Mouse (Mus musculus): Measurements from ENCODE around the gene Celf2. TPM values are rescaled to one million over a fixed set of nuclear protein-coding genes. Genes with fewer than 3 reads are reported as not detected.

Gene Celf2
- polyA plus RNA-seq, 1 experiment from 2014 or later: 52.0 TPM

DNA sequence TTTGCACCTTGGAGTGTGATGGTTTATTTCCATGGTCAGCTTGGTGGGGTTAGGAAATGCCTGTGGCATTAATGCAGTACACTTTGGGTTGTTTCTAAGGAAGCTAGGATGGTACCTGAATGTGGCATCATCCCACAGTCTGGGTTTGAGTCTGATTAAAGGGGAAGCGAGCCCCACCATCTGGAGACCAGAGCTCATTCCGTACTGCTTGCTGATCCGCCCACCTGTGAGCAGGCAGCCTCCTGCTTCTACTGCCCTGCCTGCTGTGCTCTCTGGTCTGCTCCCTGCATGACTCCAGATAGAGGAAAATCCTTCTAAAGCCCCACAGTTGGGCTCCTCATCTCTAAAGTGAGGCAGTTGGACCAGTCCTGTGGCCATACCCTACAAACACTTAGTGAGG is 1002.3 kb downstream of the Celf2 start:
- Histone ChIP-seq H3K4me1 (replicated peaks) (no peaks in the 10 kb centered on the region), H3K9me3 (no peaks in the 10 kb centered on the region), H3K9ac (no peak overlapping the region), H3K4me2 (replicated peaks) (no peak overlapping the region), H3K36me3 (no peaks in the 10 kb centered on the region), H3K27me3 (replicated peaks) (no peaks in the 10 kb centered on the region), H3K4me3 (replicated peaks) (no peak overlapping the region), H3K27ac (no peak overlapping the region)
- ATAC-seq: no peak
- WGBS: 68% methylated on average over 3 of the region's 3 CpGs

DNA sequence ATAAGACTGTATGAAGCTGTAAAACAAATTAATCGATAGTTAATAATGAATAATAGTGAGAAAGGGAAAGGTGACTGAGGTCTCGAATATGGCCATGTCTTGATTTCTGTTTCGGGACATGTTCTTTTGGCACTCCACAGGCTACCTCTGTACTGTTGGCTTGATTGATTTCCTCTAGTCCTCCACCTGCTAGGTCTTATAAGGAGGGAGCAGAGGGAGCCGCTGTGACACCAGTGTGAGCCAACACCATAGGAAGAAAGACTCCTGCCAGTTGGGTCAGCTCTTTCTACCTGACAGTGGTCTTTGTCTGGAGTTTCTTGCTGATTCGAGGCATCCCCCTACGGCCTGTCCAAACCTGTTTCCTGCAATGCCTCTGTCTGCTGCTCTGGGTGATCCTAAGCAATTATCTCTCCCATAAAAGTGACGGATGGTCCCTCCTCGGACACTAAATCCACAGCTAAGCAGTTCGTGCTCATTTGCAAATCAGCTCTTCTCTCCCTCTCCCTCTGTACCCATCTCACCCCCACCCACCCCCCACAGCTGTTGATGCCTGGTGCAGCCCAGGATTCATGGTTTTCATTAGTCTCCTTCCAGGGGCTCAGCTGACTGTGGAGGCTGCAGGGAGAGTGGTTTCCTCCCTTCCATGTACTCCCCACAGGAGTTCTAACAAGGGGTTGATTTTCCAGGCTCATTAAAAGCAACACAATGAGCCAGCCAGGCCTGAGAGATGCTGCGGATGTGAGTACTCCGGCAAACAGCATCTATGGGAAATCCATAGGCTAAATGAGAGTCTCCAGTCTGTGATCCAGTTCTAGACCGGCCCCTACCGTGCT is 1003.2 kb downstream of the Celf2 start:
- 57% methylated on average over 13 of the region's 13 CpGs for WGBS
- Histone ChIP-seq H3K27ac (no peak overlapping the region), H3K27me3 (replicated peaks) (no peaks in the 10 kb centered on the region), H3K36me3 (no peaks in the 10 kb centered on the region), H3K4me2 (replicated peaks) (no peak overlapping the region), H3K9me3 (no peaks in the 10 kb centered on the region), H3K4me3 (replicated peaks) (no peak overlapping the region), H3K4me1 (replicated peaks) (no peaks in the 10 kb centered on the region), H3K9ac (no peak overlapping the region)
- no peak for ATAC-seq

DNA sequence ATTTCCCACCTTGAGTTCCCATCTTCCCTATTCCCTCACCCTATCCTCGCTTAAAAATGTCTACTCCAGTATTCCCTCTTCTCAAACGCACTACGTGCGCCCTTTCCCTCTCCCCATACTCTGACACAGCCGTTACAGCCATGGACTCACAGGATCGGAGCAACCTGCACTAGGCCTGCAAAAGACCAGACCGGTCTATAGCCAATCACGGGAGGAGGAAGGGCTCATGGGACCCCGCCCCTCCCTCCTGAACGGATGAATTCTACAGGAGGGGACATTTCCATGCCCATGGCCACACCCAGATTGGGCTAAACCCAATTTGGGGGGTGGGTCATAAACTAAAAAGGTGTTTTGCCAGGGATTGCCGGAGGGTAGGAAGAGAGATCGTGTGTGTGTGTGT is 1003.8 kb downstream of the Celf2 start:
- Histone ChIP-seq H3K4me2 (replicated peaks) (no peak overlapping the region), H3K36me3 (no peaks in the 10 kb centered on the region), H3K4me1 (replicated peaks) (no peaks in the 10 kb centered on the region), H3K27me3 (replicated peaks) (no peaks in the 10 kb centered on the region), H3K9me3 (no peaks in the 10 kb centered on the region), H3K4me3 (replicated peaks) (no peak overlapping the region), H3K27ac (no peak overlapping the region), H3K9ac (no peak overlapping the region)
- 82% methylated on average over 12 of the region's 12 CpGs for WGBS
- no peak for ATAC-seq

GRCm38 (mm10) chr2:6498101-6498500 is 1011.3 kb downstream of the Celf2 start:
- H3K4me2 ChIP-seq (replicated peaks): no peak overlapping the region
- H3K9me3 ChIP-seq: no peaks in the 10 kb centered on the region
- H3K4me3 ChIP-seq (replicated peaks): no peak overlapping the region
- H3K4me1 ChIP-seq (replicated peaks): no peaks in the 10 kb centered on the region
- H3K36me3 ChIP-seq: no peaks in the 10 kb centered on the region
- H3K27me3 ChIP-seq (replicated peaks): no peaks in the 10 kb centered on the region
- ATAC-seq: no peak
- H3K9ac ChIP-seq: no peak overlapping the region
- H3K27ac ChIP-seq: no peak overlapping the region
- 79% methylated on average over 12 of the region's 12 CpGs for WGBS

GRCm38 (mm10) chr2:6497636-6498035 is 1011.7 kb downstream of the Celf2 start:
- 47% methylated on average over 5 of the region's 5 CpGs for WGBS
- Histone ChIP-seq H3K9me3 (no peaks in the 10 kb centered on the region), H3K27ac (no peak overlapping the region), H3K4me3 (replicated peaks) (no peak overlapping the region), H3K27me3 (replicated peaks) (no peaks in the 10 kb centered on the region), H3K9ac (no peak overlapping the region), H3K36me3 (no peaks in the 10 kb centered on the region), H3K4me1 (replicated peaks) (no peaks in the 10 kb centered on the region), H3K4me2 (replicated peaks) (no peak overlapping the region)
- ATAC-seq: no peak

GRCm38 (mm10) chr2:6493886-6494285 is 1015.5 kb downstream of the Celf2 start:
- no peak overlapping the region for H3K4me3 ChIP-seq (replicated peaks)
- no peak for ATAC-seq
- 85% methylated on average over 5 of the region's 5 CpGs for WGBS
- no peak overlapping the region for H3K4me2 ChIP-seq (replicated peaks)
- H3K27me3 ChIP-seq (replicated peaks): no peaks in the 10 kb centered on the region
- no peak overlapping the region for H3K27ac ChIP-seq
- H3K9me3 ChIP-seq: no peaks in the 10 kb centered on the region
- H3K9ac ChIP-seq: no peak overlapping the region
- H3K4me1 ChIP-seq (replicated peaks): no peaks in the 10 kb centered on the region
- H3K36me3 ChIP-seq: no peaks in the 10 kb centered on the region

DNA sequence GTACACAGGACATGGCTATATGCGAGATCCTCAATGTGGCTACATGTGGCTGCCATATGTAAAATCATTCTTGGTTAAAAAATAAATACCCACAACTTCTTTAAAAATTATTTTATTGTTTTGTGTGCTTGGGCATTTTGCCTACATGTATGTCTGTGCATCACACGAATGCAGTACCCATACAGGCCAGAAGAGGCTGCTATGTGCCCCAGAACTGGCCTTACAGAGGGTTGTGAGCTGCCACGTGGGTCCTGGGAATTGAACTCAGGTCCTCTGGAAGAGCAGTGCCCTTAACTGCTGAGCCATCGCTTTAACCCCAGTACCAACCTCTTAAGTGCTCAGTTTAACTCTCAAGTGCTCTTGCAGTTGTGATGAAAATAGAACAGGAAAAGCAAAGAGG is 1018.5 kb downstream of the Celf2 start:
- Histone ChIP-seq H3K36me3 (no peaks in the 10 kb centered on the region), H3K9ac (no peak overlapping the region), H3K4me2 (replicated peaks) (no peak overlapping the region), H3K27me3 (replicated peaks) (no peaks in the 10 kb centered on the region), H3K4me1 (replicated peaks) (no peaks in the 10 kb centered on the region), H3K9me3 (no peaks in the 10 kb centered on the region), H3K4me3 (replicated peaks) (no peak overlapping the region), H3K27ac (no peak overlapping the region)
- ATAC-seq: no peak
- 76% methylated on average over 4 of the region's 4 CpGs for WGBS

GRCm38 (mm10) chr2:6490076-6490475 is 1019.3 kb downstream of the Celf2 start:
- no peak overlapping the region for H3K27ac ChIP-seq
- WGBS: 83% methylated on average over 6 of the region's 6 CpGs

More at GRCm38 (mm10) chr2:6490076-6490475, 1019.3 kb downstream of the Celf2 start:
- no peak for ATAC-seq
- Histone ChIP-seq H3K36me3 (no peaks in the 10 kb centered on the region), H3K27me3 (replicated peaks) (no peaks in the 10 kb centered on the region), H3K9ac (no peak overlapping the region), H3K9me3 (no peaks in the 10 kb centered on the region), H3K4me3 (replicated peaks) (no peak overlapping the region), H3K4me1 (replicated peaks) (no peaks in the 10 kb centered on the region), H3K4me2 (replicated peaks) (no peak overlapping the region)

Measured in intestine, embryonic 15.5 days (tissue).